Mouse (Mus musculus): ENCODE measurements around the gene Nr5a2. TPM values are rescaled to one million over a fixed set of nuclear protein-coding genes. Genes with fewer than 3 reads are reported as not detected.
A peak's percentile ranks its signal among the peaks of the same experiment; 100 is the strongest.

The Nr5a2 gene
- polyA plus RNA-seq, 1 experiment, result 0.58 TPM

DNA sequence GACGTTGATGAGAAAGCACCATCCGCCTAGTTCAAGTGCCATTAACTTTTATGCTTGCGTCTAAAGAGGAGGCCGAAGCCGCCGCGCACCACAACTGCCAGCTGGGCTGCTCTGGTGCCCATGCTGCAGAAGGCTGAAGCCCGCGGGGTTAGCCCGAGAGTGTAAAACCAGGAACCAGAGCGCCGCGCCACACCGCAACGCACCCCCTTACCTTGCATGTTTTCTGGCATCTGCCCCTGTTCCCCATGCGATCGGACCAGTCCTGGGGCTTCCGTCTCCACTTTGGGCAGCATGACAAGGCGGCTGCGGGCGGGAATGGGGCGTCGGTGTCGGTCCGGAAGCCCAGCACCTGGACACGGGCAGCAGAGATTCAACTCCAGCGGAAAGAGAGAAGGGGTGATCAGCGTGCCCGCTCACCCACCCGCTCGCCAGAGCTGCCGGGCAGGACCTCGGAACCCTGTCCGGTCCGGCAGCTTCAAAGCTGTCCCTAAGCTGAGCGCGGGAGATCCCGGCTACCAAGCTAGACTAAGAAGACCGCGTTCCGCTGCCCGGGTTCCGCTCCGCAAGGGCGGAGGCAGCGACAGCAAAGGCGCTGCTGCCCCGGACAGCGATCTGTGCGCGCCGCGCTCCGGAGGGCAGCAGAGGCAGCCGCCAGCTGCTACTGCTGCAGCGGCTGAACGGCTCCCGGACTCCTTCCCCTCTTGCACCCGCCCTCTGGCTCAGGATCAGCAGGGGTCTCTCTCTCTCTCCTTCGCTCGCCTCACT lies 11.6 kb downstream of the Nr5a2 start:
- WGBS, result 1% methylated on average over 61 of the region's 61 CpGs
- H3K36me3 ChIP-seq (ENCODE audit: control insufficient read depth, insufficient read depth, low read length), result no peaks in the 10 kb centered on the region
- no peak for TF ChIP-seq CTCF (conservative IDR thresholded peaks at IDR 0.05; ENCODE audit: insufficient read depth, insufficient read length, low read depth, low read length)
- TF ChIP-seq POLR2A (IDR thresholded peaks at IDR 0.05; ENCODE audit: low read depth, low read length), result no peak
- no peak overlapping the region for H3K27ac ChIP-seq (ENCODE audit: insufficient read depth, low read depth, low read length)
- H3K4me1 ChIP-seq (ENCODE audit: control insufficient read depth, insufficient read depth, low read length), result peaks cover 3% of the 10 kb centered on the region; the same call in 1 of the 2 replicates
- H3K27me3 ChIP-seq (replicated peaks; ENCODE audit: control insufficient read depth, insufficient read depth, low read length), result peaks cover 23% of the 10 kb centered on the region
- H3K4me3 ChIP-seq (ENCODE audit: insufficient read depth, low read depth, low read length), result peak overlapping the region; percentile 30
- DNase-seq, result peak; percentile 44

DNA sequence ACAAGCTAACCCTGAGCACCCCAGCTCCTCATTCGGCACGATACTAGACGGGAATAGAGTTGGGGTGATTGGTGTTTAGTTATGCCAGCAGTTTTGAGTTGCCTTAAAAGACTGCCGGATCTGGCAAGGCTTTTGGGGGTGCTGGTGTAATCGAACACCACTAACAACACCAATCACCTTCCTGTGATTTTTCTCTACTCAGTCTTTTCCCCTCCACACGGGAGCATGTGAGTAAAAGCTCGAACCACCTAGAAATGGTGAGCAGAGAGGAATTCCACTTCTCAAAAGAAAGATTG lies 12.2 kb downstream of the Nr5a2 start:
- no peak for DNase-seq
- Histone ChIP-seq H3K4me1 (ENCODE audit: control insufficient read depth, insufficient read depth, low read length) (peaks cover 3% of the 10 kb centered on the region; the same call in 1 of the 2 replicates), H3K27ac (ENCODE audit: insufficient read depth, low read depth, low read length) (no peak overlapping the region), H3K27me3 (replicated peaks; ENCODE audit: control insufficient read depth, insufficient read depth, low read length) (peaks cover 21% of the 10 kb centered on the region), H3K4me3 (ENCODE audit: insufficient read depth, low read depth, low read length) (peak overlapping the region; percentile 30), H3K36me3 (ENCODE audit: control insufficient read depth, insufficient read depth, low read length) (no peaks in the 10 kb centered on the region)
- 2% methylated on average over 7 of the region's 7 CpGs for WGBS
- TF ChIP-seq POLR2A (IDR thresholded peaks at IDR 0.05; ENCODE audit: low read depth, low read length) (no peak), CTCF (conservative IDR thresholded peaks at IDR 0.05; ENCODE audit: insufficient read depth, insufficient read length, low read depth, low read length) (no peak)

DNA sequence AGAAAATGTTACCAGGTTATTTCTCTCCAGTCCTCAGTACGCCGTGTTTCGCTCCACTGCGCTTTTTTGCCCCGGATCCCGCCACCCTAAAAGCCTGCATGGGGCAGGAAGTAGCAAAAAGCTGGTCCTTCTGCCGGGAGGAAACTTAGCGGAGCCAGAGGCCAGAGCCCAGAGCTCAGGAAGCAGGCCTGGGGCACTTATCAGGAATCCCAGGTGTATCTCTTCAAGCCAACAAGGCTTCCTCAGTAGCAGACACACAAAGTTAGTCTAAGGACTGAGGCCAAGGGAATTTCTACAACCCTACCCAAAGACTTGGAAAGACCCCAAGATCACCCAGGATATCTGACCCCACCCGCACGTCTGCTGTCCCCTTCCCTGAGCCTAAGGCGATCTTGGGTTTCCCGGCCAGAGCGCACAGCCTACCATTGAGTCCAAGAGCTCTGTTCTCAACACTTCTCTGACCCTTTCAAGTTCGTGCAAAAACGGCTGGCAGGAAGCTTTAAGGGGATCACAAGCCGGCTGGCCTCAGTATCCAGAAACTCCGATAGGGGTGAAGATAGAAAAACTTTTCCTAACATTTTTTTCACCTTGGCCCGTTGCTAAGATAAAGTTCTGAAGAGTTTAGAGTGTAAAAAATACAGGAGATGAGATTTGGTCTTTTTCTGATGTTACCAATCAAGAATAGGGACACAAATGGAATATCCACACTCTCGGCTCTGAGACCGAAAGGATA lies 12.7 kb downstream of the Nr5a2 start:
- Histone ChIP-seq H3K4me3 (ENCODE audit: insufficient read depth, low read depth, low read length) (peak overlapping the region; percentile 30; the same call in 1 of the 2 replicates), H3K27ac (ENCODE audit: insufficient read depth, low read depth, low read length) (no peak overlapping the region), H3K36me3 (ENCODE audit: control insufficient read depth, insufficient read depth, low read length) (no peaks in the 10 kb centered on the region), H3K4me1 (ENCODE audit: control insufficient read depth, insufficient read depth, low read length) (peaks cover 3% of the 10 kb centered on the region; the same call in 1 of the 2 replicates), H3K27me3 (replicated peaks; ENCODE audit: control insufficient read depth, insufficient read depth, low read length) (peaks cover 21% of the 10 kb centered on the region)
- WGBS, result 9% methylated on average over 20 of the region's 20 CpGs
- no peak for DNase-seq
- TF ChIP-seq POLR2A (IDR thresholded peaks at IDR 0.05; ENCODE audit: low read depth, low read length) (no peak), CTCF (conservative IDR thresholded peaks at IDR 0.05; ENCODE audit: insufficient read depth, insufficient read length, low read depth, low read length) (no peak)

- Histone ChIP-seq H3K36me3 (ENCODE audit: control insufficient read depth, insufficient read depth, low read length) (no peaks in the 10 kb centered on the region), H3K27ac (ENCODE audit: insufficient read depth, low read depth, low read length) (no peak overlapping the region), H3K27me3 (replicated peaks; ENCODE audit: control insufficient read depth, insufficient read depth, low read length) (peaks cover 19% of the 10 kb centered on the region), H3K4me1 (ENCODE audit: control insufficient read depth, insufficient read depth, low read length) (peaks cover 3% of the 10 kb centered on the region; the same call in 1 of the 2 replicates), H3K4me3 (ENCODE audit: insufficient read depth, low read depth, low read length) (no peak overlapping the region; the same call in 1 of the 2 replicates)
- 12% methylated on average over 18 of the region's 18 CpGs for WGBS
- TF ChIP-seq POLR2A (IDR thresholded peaks at IDR 0.05; ENCODE audit: low read depth, low read length) (no peak), CTCF (conservative IDR thresholded peaks at IDR 0.05; ENCODE audit: insufficient read depth, insufficient read length, low read depth, low read length) (no peak)
- DNase-seq, result no peak
Measured at GRCm38 (mm10) chr1:136946806-136947393, 13.3 kb downstream of the Nr5a2 start.

- Histone ChIP-seq H3K27me3 (replicated peaks; ENCODE audit: control insufficient read depth, insufficient read depth, low read length) (peaks cover 18% of the 10 kb centered on the region), H3K27ac (ENCODE audit: insufficient read depth, low read depth, low read length) (no peak overlapping the region), H3K36me3 (ENCODE audit: control insufficient read depth, insufficient read depth, low read length) (no peaks in the 10 kb centered on the region), H3K4me3 (ENCODE audit: insufficient read depth, low read depth, low read length) (no peak overlapping the region), H3K4me1 (ENCODE audit: control insufficient read depth, insufficient read depth, low read length) (peaks cover 3% of the 10 kb centered on the region; the same call in 1 of the 2 replicates)
- no peak for TF ChIP-seq POLR2A (IDR thresholded peaks at IDR 0.05; ENCODE audit: low read depth, low read length)
- TF ChIP-seq CTCF (conservative IDR thresholded peaks at IDR 0.05; ENCODE audit: insufficient read depth, insufficient read length, low read depth, low read length), result no peak
- WGBS, result 21% methylated on average over 8 of the region's 8 CpGs
- DNase-seq, result no peak
Measured at GRCm38 (mm10) chr1:136946404-136946803, 13.8 kb downstream of the Nr5a2 start.

GRCm38 (mm10) chr1:136945876-136946275 lies 14.4 kb downstream of the Nr5a2 start:
- Histone ChIP-seq H3K27me3 (replicated peaks; ENCODE audit: control insufficient read depth, insufficient read depth, low read length) (peaks cover 14% of the 10 kb centered on the region), H3K27ac (ENCODE audit: insufficient read depth, low read depth, low read length) (no peak overlapping the region), H3K4me3 (ENCODE audit: insufficient read depth, low read depth, low read length) (no peak overlapping the region), H3K4me1 (ENCODE audit: control insufficient read depth, insufficient read depth, low read length) (peaks cover 3% of the 10 kb centered on the region; the same call in 1 of the 2 replicates), H3K36me3 (ENCODE audit: control insufficient read depth, insufficient read depth, low read length) (no peaks in the 10 kb centered on the region)
- 22% methylated on average over 10 of the region's 10 CpGs for WGBS
- TF ChIP-seq POLR2A (IDR thresholded peaks at IDR 0.05; ENCODE audit: low read depth, low read length), result no peak
- TF ChIP-seq CTCF (conservative IDR thresholded peaks at IDR 0.05; ENCODE audit: insufficient read depth, insufficient read length, low read depth, low read length), result no peak
- DNase-seq, result no peak

DNA sequence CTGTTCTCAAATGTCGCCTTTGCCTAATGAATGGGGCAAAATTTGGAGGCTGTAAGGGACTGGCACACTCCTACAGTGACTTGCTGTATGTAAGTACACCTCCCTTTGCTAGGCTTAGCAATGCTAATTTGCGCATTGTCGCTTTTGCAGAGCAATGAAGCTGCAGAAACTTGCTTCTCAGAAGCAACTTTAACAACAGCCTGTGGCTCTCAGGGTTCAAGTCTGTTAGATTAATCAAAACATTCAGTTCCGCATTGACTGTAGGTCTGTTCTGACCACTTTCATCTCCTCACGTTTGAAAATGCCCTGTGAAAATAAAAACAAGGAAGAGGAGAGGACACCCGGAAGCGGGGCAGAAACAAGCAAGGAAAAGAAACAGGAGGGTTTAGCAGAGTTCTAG lies 14.8 kb downstream of the Nr5a2 start:
- no peak for DNase-seq
- peaks cover 3% of the 10 kb centered on the region; the same call in 1 of the 2 replicates for H3K4me1 ChIP-seq (ENCODE audit: control insufficient read depth, insufficient read depth, low read length)
- no peak for TF ChIP-seq CTCF (conservative IDR thresholded peaks at IDR 0.05; ENCODE audit: insufficient read depth, insufficient read length, low read depth, low read length)
- TF ChIP-seq POLR2A (IDR thresholded peaks at IDR 0.05; ENCODE audit: low read depth, low read length), result no peak
- H3K27ac ChIP-seq (ENCODE audit: insufficient read depth, low read depth, low read length), result no peak overlapping the region
- 29% methylated on average over 7 of the region's 7 CpGs for WGBS
- H3K4me3 ChIP-seq (ENCODE audit: insufficient read depth, low read depth, low read length), result no peak overlapping the region
- H3K27me3 ChIP-seq (replicated peaks; ENCODE audit: control insufficient read depth, insufficient read depth, low read length), result peaks cover 13% of the 10 kb centered on the region
- H3K36me3 ChIP-seq (ENCODE audit: control insufficient read depth, insufficient read depth, low read length), result no peaks in the 10 kb centered on the region
